Mouse (Mus musculus) stomach, adult 2 months (tissue): ENCODE results near the gene Olfr1395. TPM values are rescaled to one million over a fixed set of nuclear protein-coding genes. Genes with fewer than 3 reads are reported as not detected.

Experiments used
- polyA plus RNA-seq: library from polyadenylated mRNA; depleted of rRNA; stranded (reverse); fragments of >200 nt; gene quantifications from 2 replicates; pipeline ENCODE4 v1.2.3, GENCODE M21; 2012; rRNA removed

Gene Olfr1395
- polyA plus RNA-seq, result not detected in 2 replicates

DNA sequence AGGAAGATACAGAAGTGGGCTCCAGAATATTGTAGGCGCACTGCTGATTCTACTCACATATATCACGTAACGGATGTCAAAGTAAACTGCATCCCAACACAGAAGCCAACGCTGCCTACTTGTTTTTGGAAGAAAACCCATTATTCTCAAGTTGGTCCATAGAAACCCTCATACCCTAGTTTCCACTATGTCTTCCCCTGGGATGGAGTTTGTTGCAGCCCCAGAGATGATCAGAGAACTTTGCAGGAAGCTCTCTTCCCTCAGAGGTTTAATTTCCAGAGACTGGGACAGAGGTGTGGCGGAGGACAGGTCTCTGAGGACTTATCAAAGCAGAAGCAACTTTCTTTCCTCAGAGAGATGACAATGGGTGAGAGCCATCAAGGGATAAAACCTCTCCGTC, at the start of gene Olfr1395:
Gene Olfr1395 (plus strand): TSS at position 301 of the 400 bp plus-strand sequence.

DNA sequence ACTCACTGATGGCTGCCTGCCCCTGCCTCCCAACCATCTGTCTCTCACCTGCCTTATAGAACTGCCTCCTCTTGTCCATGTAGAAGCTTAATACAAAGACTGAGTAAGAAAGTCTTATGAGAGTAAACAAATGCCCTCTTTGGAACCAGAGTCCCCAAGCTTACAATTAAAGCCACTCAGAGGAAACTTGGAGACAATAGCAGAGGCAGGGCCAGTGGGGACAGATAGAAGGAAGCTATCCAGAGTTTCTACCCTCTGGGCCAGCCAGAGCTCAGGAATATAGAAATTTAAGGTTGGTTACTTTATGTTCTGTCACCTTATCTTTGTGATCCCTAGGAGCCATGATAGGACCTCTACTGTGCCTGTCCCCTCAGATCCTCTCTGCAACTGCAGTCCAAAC, 27.3 kb upstream of the Olfr1395 start, which contains the start of gene Olfr1396:
Gene Olfr1396 (minus strand): TSS at position 101 of the 400 bp plus-strand sequence.

DNA sequence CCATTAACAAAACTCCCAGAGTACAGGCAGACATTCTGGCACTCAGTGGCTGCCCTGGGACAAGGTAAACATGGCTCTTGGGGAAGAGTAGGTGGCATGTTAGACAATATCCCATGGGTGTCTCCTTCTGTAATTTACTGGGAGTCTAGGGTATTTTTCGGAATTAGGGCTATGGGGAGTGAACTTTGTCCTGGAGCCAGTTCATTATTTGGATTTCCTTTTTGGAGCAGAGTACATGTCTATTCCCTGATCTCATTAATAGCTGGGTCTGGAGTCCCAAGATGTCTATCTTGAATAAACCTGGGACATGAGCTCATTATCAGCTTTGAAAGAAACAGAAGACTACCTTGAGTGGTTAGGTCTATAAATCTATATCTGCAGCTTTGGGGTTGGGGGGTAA, 12.0 kb downstream of the Olfr1395 start, which contains the start of gene Olfr1394:
Gene Olfr1394 (plus strand): TSS at position 301 of the 400 bp plus-strand sequence.

DNA sequence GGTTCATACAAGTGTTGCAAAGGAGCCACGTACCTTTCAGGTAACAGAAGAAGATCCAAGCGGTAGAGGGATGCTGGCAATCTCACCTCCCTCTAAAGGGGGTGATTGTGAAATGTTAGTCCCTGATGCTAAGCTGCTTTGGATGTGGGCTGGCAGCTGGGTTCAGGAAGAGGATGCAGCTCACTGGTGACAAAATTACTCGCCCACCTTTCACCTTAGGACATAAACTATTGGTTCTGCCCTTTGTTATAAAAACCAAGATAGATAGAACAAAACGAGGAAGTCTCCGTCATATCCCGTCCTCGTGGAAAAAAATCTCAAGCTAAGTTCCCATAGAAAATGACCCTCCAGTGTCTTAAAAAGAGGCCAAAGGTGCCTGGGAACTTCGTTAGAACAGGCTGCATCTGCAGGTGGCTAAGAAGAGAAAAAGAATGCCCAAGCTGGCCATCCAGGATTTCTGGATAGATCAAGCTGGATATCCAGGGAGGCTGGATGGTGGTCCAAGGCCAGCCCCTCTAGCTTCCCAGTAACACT, 44.9 kb downstream of the Olfr1395 start, which contains the start of gene Btnl9:
Gene Btnl9 (minus strand): TSS at position 205 of the 534 bp plus-strand sequence.

Other genes starting within 250 kb of the Olfr1395 start
- gene Gm5431, start 240.1 kb upstream of the Olfr1395 start, polyA plus RNA-seq, result not detected in 2 replicates
- gene Psme2b, start 196.1 kb upstream of the Olfr1395 start, polyA plus RNA-seq, result 0.68 TPM in 2 replicates
- gene Olfr56, start 163.4 kb upstream of the Olfr1395 start, polyA plus RNA-seq, result 0.08 TPM in 1 of 2 replicates, not detected in the other
- gene 9930111J21Rik1, start 162.9 kb upstream of the Olfr1395 start, polyA plus RNA-seq, result 0.15 and 0.23 TPM in 2 replicates
- gene Gm12185, start 150.0 kb upstream of the Olfr1395 start, polyA plus RNA-seq, result not detected in 2 replicates
- 0.02 and 0.05 TPM in 2 replicates for gene Tgtp1, start 148.1 kb upstream of the Olfr1395 start, polyA plus RNA-seq
- 0.02 and 0.11 TPM in 2 replicates for gene 9930111J21Rik2, start 91.0 kb upstream of the Olfr1395 start, polyA plus RNA-seq
- 0.09 and 0.44 TPM in 2 replicates for gene Tgtp2, start 78.1 kb upstream of the Olfr1395 start, polyA plus RNA-seq
- 0.30 and 0.34 TPM in 2 replicates for gene Ifi47, start 65.7 kb upstream of the Olfr1395 start, polyA plus RNA-seq
- gene Olfr1396, start 27.4 kb upstream of the Olfr1395 start, polyA plus RNA-seq, result 0.04 and 1.4 TPM in 2 replicates
- not detected in 2 replicates for gene Olfr1394, start 12.1 kb downstream of the Olfr1395 start, polyA plus RNA-seq
- gene Btnl9, start 44.9 kb downstream of the Olfr1395 start, polyA plus RNA-seq, result 7.0 and 12.5 TPM in 2 replicates
- gene Zfp62, start 61.0 kb downstream of the Olfr1395 start, polyA plus RNA-seq, result 0.22 and 0.39 TPM in 2 replicates
- gene Mgat1, start 101.9 kb downstream of the Olfr1395 start, polyA plus RNA-seq, result 48.7 and 50.1 TPM in 2 replicates
- gene Olfr1393, start 136.0 kb downstream of the Olfr1395 start, polyA plus RNA-seq, result not detected in 2 replicates
- not detected in 2 replicates for gene Olfr1392, start 143.0 kb downstream of the Olfr1395 start, polyA plus RNA-seq
- not detected in 2 replicates for gene Olfr10, start 162.5 kb downstream of the Olfr1395 start, polyA plus RNA-seq
- not detected in 2 replicates for gene Olfr1391, start 180.5 kb downstream of the Olfr1395 start, polyA plus RNA-seq
- gene Olfr1390, start 192.9 kb downstream of the Olfr1395 start, polyA plus RNA-seq, result not detected in 2 replicates